Mouse (Mus musculus) megakaryocyte, embryonic 14.5 days (primary cell): Measurements from ENCODE around the gene H2-T22.
"Not testable (repeated sequence)": the region's sequence is repeated elsewhere in the genome, so short reads cannot be mapped to it uniquely, and the experiment has no call there.

Source experiments
- FLI1 ChIP-seq: IDR thresholded peaks from 2 replicates; pipeline ENCODE4 v1.6.1; 2012; ENCODE audit warnings: low read length, inconsistent platforms, mixed read lengths
- GATA1 ChIP-seq: IDR thresholded peaks from 3 replicates; pipeline ENCODE4 v1.6.1; 2012; ENCODE audit warnings: mixed read lengths, low read length, inconsistent platforms, borderline replicate concordance

- not testable (repeated sequence) for TF ChIP-seq GATA1, FLI1
Observed at GRCm38 (mm10) chr17:36042055-36042454, 492 bp downstream of the H2-T22 start.
